Mouse (Mus musculus): ENCODE results near the gene Rps6kl1.

GRCm38 (mm10) chr12:85181475-85182344, 30.6 kb upstream of the Rps6kl1 start:
- no peak for TF ChIP-seq CTCF (IDR thresholded peaks at IDR 0.05; ENCODE audit: low read depth, low read length)
- TF ChIP-seq POLR2A (IDR thresholded peaks at IDR 0.05; ENCODE audit: extremely low read depth, insufficient read depth, low read length): no peak

Data from liver, adult 2 months (tissue).